Mouse (Mus musculus) kidney, adult 2 months (tissue): ENCODE measurements around the gene Gm21677. TPM values are rescaled to one million over a fixed set of nuclear protein-coding genes. Genes with fewer than 3 reads are reported as not detected.
A peak's percentile ranks its signal among the peaks of the same experiment; 100 is the strongest.
"Not testable (repeated sequence)": the region's sequence is repeated elsewhere in the genome, so short reads cannot be mapped to it uniquely, and the experiment has no call there.

ENCODE experiments used
- DNase-seq: peaks from one replicate; pipeline ENCODE4 v3.0.0; 2021
- H3K27ac ChIP-seq: fragments of 200-500 bp; 2 replicates; pipeline ENCODE4 v1.5.1; 2012; ENCODE audit warnings: low read depth, low read length, control low read depth, inconsistent platforms; ENCODE audit not compliant: insufficient read depth
- H3K27me3 ChIP-seq: fragments of 200-500 bp; replicated peaks from 2 replicates; pipeline ENCODE4 v1.6.1; 2012; ENCODE audit warnings: mild to moderate bottlenecking, moderate library complexity, low read length, inconsistent platforms; ENCODE audit not compliant: control insufficient read depth, insufficient read depth
- H3K36me3 ChIP-seq: fragments of 200-500 bp; 2 replicates; pipeline ENCODE4 v1.6.1; 2012; ENCODE audit warnings: mild to moderate bottlenecking, moderate library complexity, low read length, inconsistent platforms; ENCODE audit not compliant: control insufficient read depth, insufficient read depth
- H3K4me1 ChIP-seq: fragments of 200-500 bp; 2 replicates; pipeline ENCODE4 v1.6.1; 2011; ENCODE audit warnings: low read length; ENCODE audit not compliant: control insufficient read depth, insufficient read depth
- H3K4me3 ChIP-seq: fragments of 200-500 bp; 2 replicates; pipeline ENCODE4 v1.5.1; 2011; ENCODE audit warnings: mild to moderate bottlenecking, low read depth, low read length, control low read depth; ENCODE audit not compliant: insufficient read depth
- WGBS: fragments of 180-500 bp; shearing (Covaris S2); methylation state at CpG from one replicate; pipeline ENCODE4 v1.1.7; 2018; 5-methylcytosine and 5-hydroxymethylcytosine counted together
- polyA plus RNA-seq: library from polyadenylated mRNA; depleted of rRNA; stranded (reverse); fragments of >200 nt; gene quantifications from 2 replicates; pipeline ENCODE4 v1.2.3, GENCODE M21; 2012; rRNA removed

Gene Gm21677
- not detected in 2 replicates for polyA plus RNA-seq

DNA sequence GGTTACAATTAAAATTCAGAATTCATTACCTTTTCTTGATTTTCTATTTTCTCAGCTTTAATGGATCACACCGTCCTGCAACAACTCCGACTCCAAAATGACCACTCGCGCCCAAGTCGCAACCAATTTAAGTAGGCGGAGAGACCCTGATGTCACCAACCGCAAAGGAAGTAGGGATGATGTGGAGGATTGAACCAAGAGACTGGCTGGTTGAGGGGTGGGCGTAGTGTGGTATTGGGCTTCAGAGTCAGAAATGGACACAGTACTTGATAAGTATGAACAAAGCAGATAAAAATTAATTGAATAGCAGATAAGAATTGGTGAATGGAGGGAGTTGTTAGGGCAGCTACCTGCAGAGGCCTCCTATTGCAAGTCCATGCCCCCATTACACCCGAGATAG, at the start of gene Gm21677:
Gene Gm21677 (minus strand): TSS at position 101 of the 400 bp plus-strand sequence.
- H3K4me3 ChIP-seq, DNase-seq, H3K4me1 ChIP-seq, H3K27ac ChIP-seq, H3K36me3 ChIP-seq, H3K27me3 ChIP-seq: not testable (repeated sequence)
- no CpG with 5 or more reads among the region's 9 CpGs for WGBS

DNA sequence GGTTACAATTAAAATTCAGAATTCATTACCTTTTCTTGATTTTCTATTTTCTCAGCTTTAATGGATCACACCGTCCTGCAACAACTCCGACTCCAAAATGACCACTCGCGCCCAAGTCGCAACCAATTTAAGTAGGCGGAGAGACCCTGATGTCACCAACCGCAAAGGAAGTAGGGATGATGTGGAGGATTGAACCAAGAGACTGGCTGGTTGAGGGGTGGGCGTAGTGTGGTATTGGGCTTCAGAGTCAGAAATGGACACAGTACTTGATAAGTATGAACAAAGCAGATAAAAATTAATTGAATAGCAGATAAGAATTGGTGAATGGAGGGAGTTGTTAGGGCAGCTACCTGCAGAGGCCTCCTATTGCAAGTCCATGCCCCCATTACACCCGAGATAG, 39.0 kb upstream of the Gm21677 start, which contains the start of gene Gm21693:
Gene Gm21693 (minus strand): TSS at position 101 of the 400 bp plus-strand sequence.
- not testable (repeated sequence) for DNase-seq, H3K27ac ChIP-seq, H3K4me3 ChIP-seq, H3K27me3 ChIP-seq, H3K4me1 ChIP-seq, H3K36me3 ChIP-seq
- no CpG with 5 or more reads among the region's 9 CpGs for WGBS

DNA sequence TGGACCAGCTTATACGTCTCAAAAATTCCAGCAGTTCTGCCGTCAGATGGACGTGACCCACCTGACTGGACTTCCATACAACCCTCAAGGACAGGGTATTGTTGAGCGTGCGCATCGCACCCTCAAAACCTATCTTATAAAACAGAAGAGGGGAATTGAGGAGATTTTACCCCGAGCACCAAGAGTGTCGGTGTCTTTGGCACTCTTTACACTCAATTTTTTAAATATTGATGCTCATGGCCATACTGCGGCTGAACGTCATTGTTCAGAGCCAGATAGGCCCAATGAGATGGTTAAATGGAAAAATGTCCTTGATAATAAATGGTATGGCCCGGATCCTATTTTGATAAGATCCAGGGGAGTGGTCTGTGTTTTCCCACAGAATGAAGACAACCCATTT, 34.4 kb upstream of the Gm21677 start:
- peak; percentile 0 for DNase-seq
- not testable (repeated sequence) for H3K36me3 ChIP-seq, H3K27me3 ChIP-seq, H3K4me1 ChIP-seq, H3K27ac ChIP-seq, H3K4me3 ChIP-seq
- WGBS, result 100% methylated on average over 1 of the region's 11 CpGs

Other genes starting within 250 kb of the Gm21677 start
- not detected in 2 replicates for gene Gm21693, start 38.9 kb upstream of the Gm21677 start, polyA plus RNA-seq
- not detected in 2 replicates for gene Gm21704, start 103.7 kb upstream of the Gm21677 start, polyA plus RNA-seq
- gene Gm21708, start 103.7 kb upstream of the Gm21677 start, polyA plus RNA-seq, result not detected in 2 replicates